Mouse (Mus musculus) kidney, postnatal 14 days (tissue): ENCODE results near the gene Kif18a.

ENCODE experiments used
- DNase-seq: peaks from one replicate; pipeline ENCODE4 v3.0.0; 2022; ENCODE audit warnings: mixed read lengths

The Kif18a gene

GRCm38 (mm10) chr2:109280600-109281340 is at the start of gene Kif18a, which contains the start of gene Mettl15:
Gene Kif18a (plus strand): TSS chr2:109280738.
Gene Mettl15 (minus strand): TSS chr2:109280748.
- DNase-seq: peak; percentile 97

GRCm38 (mm10) chr2:109233876-109234275 is 46.7 kb upstream of the Kif18a start:
- no peak for DNase-seq

- no peak for DNase-seq
These were observed 44.8 kb upstream of the Kif18a start for GRCm38 (mm10) chr2:109235741-109236140.

GRCm38 (mm10) chr2:109241947-109242346 is 38.6 kb upstream of the Kif18a start:
- no peak for DNase-seq

- no peak for DNase-seq
These were observed 17.8 kb upstream of the Kif18a start for GRCm38 (mm10) chr2:109262779-109263178.

- no peak for DNase-seq
These were observed 7.4 kb upstream of the Kif18a start for GRCm38 (mm10) chr2:109273098-109273497.

- no peak for DNase-seq
These were observed 2.9 kb upstream of the Kif18a start for GRCm38 (mm10) chr2:109277593-109277992.

GRCm38 (mm10) chr2:109278036-109278435 is 2.5 kb upstream of the Kif18a start:
- DNase-seq: peak; percentile 64

- no peak for DNase-seq
These were observed 302 bp upstream of the Kif18a start for GRCm38 (mm10) chr2:109280272-109280599.

GRCm38 (mm10) chr2:109281341-109281690 is 778 bp downstream of the Kif18a start:
- DNase-seq: no peak

- no peak for DNase-seq
These were observed 3.6 kb downstream of the Kif18a start for GRCm38 (mm10) chr2:109284121-109284520.

GRCm38 (mm10) chr2:109289327-109289726 is 8.8 kb downstream of the Kif18a start:
- DNase-seq: no peak

- no peak for DNase-seq
These were observed 15.7 kb downstream of the Kif18a start for GRCm38 (mm10) chr2:109296264-109296663.

GRCm38 (mm10) chr2:109298160-109298559 is 17.6 kb downstream of the Kif18a start:
- no peak for DNase-seq

- no peak for DNase-seq
These were observed 21.7 kb downstream of the Kif18a start for GRCm38 (mm10) chr2:109302234-109302633.

- no peak for DNase-seq
These were observed 23.1 kb downstream of the Kif18a start for GRCm38 (mm10) chr2:109303638-109304037.

GRCm38 (mm10) chr2:109311369-109311768 is 30.8 kb downstream of the Kif18a start:
- DNase-seq: no peak

GRCm38 (mm10) chr2:109331807-109332206 is 51.3 kb downstream of the Kif18a start:
- DNase-seq: no peak

GRCm38 (mm10) chr2:109334237-109334636 is 53.7 kb downstream of the Kif18a start:
- DNase-seq: no peak

GRCm38 (mm10) chr2:109335765-109336164 is 55.2 kb downstream of the Kif18a start:
- DNase-seq: no peak

- DNase-seq: no peak
These were observed 64.8 kb downstream of the Kif18a start for GRCm38 (mm10) chr2:109345386-109345785.

GRCm38 (mm10) chr2:109348742-109349141 is 68.2 kb downstream of the Kif18a start:
- no peak for DNase-seq

GRCm38 (mm10) chr2:109358456-109359141 is 78.1 kb downstream of the Kif18a start:
- DNase-seq: no peak

- no peak for DNase-seq
These were observed 85.4 kb downstream of the Kif18a start for GRCm38 (mm10) chr2:109365962-109366361.

GRCm38 (mm10) chr2:109374881-109375280 is 94.3 kb downstream of the Kif18a start:
- DNase-seq: no peak
